Mouse (Mus musculus) spleen, postnatal 10 days (tissue): ENCODE data around the gene H2-DMa.

Experiments
- DNase-seq, 2 experiments: peaks; one replicate each; pipeline ENCODE4 v3.0.0; 2021 to 2022; ENCODE audit warnings: low spot score in 2 of 2

The H2-DMa gene

DNA sequence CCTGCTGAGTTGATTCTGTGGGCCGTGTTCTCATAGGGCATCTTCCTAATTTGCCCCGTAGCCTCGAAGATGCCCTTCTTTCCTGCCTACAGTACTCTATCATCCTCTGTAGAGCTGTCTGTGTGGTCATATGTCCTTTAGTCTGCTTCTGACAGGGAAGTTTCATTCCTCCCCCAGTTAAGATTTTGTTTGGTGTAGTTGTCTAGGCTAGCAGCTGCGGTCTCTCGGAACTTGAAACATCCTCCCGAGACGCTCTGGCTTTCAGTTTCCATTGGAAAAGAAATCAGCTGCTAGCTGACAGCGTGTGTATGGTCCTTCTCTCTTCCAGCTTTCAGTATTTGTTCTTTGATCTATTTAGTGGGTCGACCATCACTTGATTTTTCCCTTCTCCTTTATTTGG is 14.5 kb upstream of the H2-DMa start:
- no peak for DNase-seq

DNA sequence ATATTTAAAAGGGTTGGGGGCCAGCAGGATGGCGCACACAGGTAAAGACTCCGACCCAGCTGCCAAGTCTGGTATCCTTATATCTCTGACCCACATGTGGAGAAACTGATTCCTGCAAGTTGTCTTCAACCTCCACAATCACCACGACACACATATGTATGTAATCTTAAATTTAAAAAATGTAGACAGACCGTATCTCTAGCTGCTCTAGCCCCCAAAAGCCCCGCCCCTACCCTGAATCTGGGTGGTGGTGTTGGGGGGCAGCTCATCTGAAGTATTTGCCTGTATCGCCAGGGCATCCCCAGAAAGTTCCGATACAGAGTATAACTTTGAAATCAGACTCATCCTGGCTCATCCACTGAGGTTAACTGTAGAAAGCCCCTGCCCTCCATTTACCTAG is 12.8 kb upstream of the H2-DMa start:
- no peak for DNase-seq

DNA sequence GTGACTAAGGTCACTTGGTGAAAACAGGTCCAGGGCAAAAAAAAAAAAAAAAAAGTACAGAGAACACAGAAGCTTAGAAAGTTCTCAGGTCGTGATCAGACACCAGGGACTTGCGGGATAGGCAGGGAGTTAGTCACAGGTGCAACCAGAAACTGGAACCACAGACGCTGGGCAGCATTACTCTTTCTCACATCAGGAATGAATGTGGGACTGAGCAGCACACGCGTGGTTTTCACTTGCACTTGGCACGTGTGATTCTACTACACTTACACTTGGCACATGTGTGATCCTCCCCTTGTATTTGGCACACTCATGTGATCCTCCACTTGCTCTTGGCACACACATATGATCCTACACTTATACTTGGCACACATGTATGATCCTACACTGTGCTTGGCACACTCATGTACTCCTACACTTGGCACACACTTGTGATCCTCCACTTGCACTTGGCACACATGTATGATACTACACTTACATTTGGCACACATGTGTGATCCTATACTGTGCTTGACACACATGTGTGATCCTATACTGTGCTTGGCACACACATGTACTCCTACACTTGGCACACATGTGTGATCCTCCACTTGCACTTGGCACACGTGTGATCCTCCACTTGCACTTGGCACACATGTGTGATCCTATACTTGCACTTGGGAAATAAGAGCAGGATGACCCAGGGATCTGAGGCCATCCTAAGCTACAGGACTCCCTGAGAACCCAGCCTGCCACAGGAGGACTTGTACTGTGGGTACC is 12.1 kb upstream of the H2-DMa start:
- DNase-seq = no peak

DNA sequence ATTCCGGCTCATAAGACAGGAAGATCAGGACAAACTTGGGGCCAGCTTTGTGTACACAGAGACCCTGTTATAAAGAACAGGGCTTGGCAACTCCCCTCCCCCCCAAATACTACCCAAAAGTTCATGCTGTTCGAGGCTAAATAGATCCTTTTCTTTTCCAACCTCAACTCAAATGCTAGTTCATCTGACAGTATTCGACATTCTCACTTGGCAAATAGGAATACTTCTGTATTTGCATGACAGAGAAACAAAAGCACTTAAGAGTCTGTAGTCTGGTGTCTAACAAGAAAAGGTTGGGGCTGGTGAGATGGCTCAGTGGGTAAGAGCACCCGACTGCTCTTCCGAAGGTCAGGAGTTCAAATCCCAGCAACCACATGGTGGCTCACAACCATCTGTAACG is 10.9 kb upstream of the H2-DMa start:
- no peak for DNase-seq

DNA sequence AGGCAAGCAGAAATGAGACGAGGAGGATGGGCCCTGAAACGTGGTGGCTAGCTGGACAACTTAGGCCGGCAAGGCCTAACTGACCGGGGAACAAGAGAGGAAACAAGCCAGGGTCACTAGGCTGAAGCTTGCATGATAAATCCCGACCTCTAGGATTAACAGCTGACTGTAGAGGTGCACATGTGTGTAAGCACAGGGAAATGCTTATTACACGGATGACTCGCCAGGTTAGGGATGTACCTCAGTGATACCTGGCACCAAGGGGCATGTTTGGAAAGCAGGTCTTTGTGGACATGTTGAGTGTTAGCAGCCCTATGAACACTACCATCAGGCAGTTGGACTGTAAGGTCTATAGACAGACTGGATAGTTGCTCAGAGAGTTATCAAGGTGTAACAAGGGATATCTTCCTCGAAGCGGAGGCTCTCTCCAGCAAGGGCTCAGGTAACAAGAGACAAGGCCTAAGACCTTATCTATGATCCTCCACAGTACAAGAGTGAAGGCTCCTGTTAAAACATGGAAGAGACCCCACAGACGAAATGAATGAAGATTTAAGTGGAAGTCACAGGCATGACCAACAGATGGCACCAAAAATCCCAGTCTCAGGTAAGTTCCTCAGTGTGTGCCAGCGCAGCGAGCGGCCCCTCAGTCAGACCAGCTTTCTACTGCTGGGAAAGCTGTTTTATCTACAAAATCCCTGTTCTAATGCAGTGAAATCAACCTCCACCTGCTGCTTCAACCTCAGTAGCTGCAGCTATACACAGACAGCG is 10.1 kb upstream of the H2-DMa start:
- no peak for DNase-seq

DNA sequence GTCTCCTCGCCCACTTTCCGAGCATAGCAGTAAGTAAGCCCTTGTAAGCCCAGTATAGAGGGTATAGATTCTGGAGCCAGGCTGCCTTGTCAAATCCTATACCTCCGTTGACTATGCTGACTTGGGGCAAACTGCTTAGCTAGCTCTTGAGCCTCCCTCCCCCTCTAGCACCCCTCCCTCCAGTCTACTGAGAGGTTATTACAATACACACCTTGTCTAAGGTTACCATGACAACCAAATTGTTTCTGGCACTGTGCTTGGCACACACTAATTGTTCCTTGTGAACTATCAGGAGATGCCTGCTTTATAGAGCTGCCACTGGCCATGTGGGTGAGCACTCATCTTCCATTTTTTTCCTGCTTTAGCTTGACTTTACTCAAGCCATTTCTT is 9.5 kb upstream of the H2-DMa start:
- no peak for DNase-seq

DNA sequence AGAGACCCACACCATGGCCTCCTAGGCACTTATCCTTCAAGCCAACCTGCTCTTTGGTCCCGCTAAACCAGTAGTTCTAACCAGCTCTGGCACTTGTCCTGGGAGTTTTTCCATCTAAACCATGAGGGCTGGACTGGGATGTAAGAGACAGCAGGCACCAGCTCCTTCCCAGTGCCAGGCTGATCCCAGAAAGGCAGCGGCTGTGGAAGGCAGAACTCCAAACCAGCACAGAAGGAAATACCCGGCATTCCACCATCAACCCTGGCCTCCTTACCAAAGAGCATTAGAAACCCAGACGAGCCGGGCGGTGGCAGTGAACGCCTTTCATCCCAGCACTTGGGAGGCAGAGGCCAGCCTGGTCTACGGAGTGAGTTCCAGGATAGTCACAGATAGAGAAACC is 9.0 kb upstream of the H2-DMa start:
- DNase-seq = no peak

DNA sequence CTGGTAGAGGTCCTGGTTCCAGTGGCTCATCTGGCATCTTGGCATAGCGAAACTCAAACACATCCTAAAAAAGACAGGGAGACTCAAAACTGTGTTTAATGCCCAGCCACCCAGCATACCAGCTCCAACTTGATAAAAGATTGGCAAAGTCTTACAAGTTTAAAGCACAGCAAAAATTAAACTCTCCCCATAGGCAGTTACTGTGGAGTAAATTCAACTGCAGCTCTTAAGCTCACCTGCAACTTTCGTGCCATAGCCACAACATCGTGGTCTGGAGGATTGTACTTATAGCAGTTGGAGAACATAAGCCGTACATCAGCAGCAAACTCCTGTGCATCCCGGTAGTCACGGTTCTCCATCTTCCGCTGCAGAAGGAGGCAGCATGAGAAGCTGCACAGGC is 5.2 kb upstream of the H2-DMa start:
- no peak for DNase-seq

DNA sequence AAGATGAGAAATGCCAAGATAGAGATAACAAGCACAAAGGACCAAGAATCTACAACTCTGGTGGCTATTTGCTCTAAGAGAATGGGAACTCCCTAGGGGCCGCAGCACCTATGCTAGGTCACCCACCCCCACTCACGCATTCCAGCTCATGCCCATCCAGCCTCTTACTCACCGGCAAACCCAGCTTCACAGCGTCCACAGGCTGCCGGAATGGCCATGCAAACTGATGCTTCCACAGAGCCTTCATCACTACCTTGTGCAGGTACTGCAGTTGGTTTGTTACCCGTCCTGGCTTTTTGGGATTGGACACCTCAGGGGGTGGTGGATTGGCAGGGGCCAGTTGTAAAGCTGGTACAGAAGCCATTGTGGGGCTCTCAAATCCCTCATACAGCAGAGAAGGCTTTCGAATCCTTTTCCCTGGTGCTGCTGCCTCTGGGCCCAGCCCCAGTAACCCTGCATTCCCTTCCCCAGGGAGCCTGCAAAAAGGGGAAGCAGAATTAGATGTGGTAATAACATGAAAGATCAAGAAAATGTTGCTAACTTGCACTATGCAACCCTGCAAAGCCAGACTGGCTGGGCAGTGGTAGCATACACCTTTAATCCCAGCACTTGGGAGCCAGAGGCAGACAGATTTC is 2.5 kb upstream of the H2-DMa start:
- DNase-seq = peak in 1 of 2 experiments; percentile 40

DNA sequence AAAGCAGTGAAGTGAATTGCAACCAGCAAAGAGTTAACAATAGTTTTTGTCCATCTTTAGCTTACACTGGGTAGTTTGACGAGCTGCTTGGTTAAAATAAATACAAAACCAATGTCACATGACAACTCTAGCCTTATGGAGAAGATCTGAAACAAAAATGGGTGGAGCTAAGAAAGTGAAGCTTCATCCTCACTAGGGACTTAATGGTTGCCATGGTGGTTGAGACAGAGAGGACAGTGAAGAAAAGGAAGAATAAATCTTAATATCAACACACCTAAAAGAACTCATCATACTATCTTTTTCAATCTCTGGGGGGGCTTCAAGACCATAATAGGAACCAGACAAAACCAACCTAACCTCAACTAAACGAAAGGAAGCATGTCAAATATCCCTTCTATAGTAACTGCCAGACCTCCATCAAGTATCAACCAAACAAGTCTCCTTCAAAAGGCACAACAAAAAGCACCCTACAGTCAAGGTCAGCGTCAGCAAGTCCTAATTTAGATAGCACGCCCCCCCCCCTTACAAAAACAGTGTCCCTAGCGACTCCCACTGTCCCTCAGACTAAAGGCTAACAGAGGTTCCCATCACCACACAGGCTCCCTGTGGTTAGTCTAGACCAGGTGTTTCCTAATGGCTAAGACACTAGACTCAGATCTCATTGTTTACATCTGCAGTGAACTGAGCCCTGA is 1.8 kb upstream of the H2-DMa start:
- no peak for DNase-seq

DNA sequence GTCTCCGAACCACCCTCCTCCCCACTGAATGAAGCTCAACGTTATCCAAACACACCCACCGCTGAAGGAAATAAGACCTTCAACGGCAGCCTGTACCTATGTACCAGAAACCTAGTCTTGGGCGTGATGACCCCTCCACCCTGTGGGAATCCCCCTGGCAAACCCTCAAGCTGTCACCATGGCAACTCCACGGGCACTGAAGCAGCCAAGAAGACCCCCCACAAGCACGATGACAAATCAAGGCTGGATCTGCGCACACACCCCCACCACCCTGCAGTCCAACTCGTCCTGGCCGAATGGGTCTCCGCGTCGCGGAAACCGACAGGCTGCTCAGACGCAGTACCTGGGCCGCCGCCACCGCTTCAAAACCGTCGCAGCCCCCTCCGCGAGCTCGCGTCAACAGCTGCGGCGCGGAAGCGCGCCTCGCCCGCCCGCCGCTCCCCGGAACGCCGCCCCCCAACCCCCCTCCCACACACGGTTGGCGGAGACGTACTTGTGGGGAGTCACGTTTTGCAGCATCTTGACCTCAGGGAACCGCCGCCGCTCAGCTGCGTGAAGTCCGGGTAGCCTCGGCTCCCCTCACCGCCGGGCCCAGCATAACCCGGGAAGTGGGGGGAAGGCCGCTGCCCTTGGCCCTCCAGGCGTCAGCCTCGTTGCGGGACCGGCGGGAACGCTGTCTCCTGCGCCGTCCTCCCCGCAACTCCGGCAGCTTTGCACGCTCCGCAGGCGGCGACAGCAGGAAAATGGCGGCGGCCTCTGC is 1.0 kb upstream of the H2-DMa start:
- peak; percentile 52 to 65 for DNase-seq

DNA sequence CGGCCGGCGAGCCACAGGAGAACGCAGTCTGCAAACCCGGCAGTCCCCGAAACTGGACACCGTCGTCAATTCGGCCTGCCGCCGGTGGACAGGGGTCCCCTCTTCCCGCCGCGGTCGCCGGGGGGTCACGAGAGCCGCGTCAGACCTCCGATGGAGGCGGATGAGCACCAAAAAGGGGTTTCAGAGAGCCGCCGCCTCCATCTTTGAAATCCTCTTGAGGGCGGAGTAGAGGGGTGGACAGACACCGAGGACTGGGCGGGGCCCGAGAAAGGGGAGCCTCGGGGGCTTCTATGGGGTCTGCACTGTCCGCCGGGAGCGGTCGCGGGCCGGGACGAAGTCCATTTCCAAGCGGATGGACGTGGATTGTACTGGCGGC is 480 bp upstream of the H2-DMa start:
- DNase-seq = no peak

DNA sequence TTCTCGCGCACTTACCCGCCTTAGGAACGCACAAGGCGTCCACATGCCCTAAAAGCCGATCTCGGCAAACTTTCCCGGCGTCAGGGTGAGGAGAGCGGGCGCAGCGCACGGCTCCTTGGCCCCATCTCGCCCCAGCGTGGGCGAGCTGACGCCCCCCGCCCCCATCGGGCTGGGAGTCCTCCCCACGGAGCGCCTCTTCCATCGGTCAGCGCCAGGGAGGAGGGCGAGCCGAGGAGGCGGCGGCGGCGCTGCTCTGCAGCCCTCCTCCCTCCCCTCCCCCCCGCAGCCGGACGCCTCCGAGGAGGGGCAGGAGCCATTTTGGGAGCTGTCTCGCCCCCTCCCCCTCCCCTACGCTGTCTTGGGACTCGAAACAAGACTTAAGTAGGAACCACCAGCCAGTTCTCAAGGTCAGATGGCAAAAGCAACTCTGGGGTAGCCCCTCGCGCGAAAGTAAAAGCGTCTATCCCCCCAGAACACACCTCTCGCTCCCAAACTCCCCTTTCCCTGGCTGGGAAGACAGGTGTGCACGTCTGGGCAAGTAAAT is 911 bp downstream of the H2-DMa start:
- peak; percentile 77 to 86 for DNase-seq

DNA sequence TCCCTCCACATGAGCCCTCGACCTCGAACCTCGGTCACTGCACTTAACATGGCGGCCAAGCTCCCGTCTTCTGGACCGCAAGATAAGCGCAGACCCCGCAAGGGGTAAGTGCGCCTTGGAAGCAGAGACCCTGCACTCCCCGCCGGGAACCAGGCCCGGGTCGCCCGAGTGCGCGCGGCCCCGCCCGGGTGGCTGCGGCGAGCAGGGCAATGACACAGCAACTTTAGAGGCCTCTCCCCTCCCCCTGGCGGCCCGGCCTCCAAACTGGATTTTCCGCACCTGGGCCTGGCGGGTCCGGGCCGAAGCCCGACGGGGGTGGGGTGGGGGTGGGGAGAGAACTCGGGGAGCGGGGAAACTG is 1.5 kb downstream of the H2-DMa start:
- DNase-seq = peak; percentile 84 to 90

DNA sequence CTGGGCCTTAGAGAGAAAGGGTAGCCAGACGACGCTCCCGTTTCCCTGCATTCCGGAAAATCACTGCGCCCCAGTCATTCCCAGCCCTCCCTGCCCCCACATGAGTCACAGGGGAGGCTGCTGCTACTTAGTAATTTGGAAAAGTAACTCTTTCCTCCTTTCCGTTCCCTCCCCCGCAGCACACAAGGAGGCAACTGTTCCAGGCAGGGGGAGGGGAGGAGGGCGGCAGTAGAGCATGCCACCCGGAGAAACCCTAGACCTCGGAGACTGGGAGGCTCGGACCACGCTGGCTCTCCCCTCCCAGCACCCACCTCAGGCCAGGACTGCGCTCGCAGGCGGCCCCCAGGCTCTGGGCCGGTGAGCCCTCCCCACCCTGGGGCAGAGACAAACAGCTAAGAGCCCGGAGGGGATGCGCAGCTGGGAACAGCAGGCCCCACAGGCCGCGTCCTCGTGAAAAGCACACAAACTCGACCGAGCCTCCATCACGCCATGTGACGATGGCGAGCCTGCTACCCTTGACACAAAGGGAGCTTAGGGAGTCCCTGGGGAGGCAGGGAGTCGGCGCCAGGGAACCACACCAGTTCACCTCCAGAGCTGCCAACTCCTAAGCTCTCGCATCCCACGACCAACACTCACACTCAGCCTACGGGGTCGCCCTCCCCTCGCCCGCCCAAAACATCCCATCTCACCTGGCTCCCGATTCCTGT is 2.0 kb downstream of the H2-DMa start:
- peak; percentile 70 to 77 for DNase-seq

DNA sequence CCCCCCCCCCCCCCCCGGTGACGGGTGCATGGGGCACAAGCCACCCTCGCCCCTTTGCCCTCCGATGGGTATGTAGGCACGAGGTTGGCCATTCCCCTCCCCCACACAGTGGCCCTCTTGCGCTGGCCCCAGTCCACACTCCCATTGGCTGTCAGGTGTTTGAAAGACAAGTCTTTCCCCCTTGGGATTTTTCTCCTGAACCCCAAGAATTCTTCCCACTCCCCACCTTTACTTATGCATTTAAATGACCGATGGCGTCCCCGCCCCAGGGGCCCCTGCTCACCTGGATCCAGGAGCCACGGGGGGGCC is 2.5 kb downstream of the H2-DMa start:
- DNase-seq = peak in 1 of 2 experiments; percentile 71

DNA sequence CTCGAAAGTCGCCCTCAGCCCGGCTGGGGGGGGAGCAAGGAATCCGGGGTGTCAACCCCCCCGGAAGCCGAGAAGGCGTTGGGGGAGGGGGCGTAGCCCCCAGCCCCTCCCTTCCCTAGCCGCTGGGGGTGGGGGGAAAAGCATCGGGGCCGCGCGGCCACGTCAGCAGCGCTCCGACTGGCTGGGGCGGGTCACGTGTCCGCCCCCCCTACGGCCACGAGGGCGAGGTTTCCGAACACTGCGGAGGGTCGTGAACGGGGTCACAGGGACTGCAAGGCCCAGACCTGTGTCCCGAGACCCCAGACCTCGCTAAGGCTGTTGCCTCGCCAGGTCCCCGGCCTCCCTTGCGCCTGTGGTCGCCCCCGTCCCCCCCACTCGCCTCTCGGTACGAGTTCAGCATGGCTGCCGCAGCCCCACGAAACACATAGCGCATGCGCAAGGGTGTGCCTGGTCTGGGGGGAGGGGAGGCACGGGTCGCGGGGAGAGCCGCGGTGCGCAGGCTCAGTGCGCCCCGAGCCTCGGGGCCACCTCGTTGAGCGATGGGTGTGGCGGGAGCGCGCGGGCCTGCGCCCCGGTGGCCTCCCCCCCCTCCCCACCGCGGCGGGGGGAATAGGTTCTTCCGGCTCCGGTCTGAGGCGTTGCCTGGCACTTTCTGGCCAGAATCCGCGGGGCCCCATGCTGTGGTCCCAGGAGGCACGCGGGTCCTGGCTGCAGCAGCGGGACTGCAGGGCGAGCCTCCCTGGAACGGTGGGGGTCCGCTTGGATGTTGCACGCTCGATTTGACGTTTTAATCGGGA is 3.0 kb downstream of the H2-DMa start, which contains the start of gene Brd2:
Gene Brd2 (minus strand): TSS at position 447 of the 797 bp plus-strand sequence.
- peak; percentile 95 to 96 for DNase-seq

DNA sequence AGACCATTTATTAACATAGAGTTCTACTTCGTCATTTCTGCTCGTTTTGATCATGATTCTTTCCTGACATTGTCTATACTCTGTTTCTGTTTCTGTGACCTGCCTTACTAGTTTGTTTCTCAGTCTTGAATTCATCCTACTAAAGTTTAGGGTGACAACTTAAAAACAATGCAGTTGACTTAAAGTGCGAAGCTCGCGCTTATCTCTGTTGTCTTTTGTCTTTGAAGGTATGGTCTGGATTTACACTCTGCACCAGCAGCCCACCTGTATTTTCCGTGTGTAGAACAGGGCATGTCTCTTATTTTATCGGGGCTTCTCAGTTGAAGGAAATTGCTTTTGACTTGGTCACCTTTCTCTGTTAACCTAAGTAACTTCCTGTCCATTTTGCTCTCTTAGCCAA is 3.8 kb downstream of the H2-DMa start:
- DNase-seq = no peak

DNA sequence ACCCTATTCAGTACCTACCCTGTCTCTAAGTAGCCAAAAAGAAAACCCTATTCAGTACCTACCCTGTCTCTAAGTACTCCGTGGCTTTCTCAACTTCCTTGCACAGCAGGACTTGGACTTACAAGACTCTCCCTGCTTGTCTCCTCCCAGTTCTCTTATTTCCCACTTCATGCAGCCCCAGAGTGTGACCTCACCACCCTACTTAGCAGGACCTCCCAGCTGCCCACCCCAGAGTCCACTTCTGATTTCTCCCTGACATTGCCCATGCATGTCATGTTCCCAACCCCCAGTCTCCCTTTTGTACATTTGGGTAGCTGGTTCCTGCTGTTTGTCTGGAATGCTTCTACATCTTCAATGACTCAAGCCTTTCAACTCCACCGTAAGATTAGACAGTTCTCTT is 4.2 kb downstream of the H2-DMa start:
- DNase-seq = no peak

DNA sequence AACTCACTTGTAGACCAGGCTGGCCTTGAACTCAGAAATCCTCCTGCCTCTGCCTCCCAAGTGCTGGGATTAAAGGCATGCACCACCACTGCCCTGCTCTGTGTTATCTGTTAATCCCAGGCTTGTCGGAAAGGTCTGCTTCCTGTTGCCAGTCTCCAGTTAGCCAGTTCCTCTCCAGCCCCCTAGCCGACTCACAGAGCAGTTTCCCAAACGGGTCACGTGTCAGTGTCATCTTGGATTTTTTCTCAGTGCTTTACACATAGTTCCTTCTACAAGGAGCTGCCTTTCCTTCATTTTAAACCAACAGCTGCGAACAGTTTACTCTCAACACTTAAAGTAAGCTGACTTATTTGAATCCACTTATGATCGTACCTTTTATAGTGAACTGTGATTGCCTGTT is 5.3 kb downstream of the H2-DMa start:
- DNase-seq = no peak
